Mouse (Mus musculus): ENCODE measurements at regions not wholly inside any gene's neighbourhood (a gene's known extent, or its start where the extent isn't known, plus 50 kb on each side); places are given as distances from the start of the nearest gene placed in this dataset.

- TF ChIP-seq EP300 (IDR thresholded peaks at IDR 0.05; ENCODE audit: low read depth in 1 of 2, low read length in 2 of 2), result no peak
- TF ChIP-seq JUND (IDR thresholded peaks at IDR 0.05; ENCODE audit: low read depth, low read length), result no peak
- no peak for TF ChIP-seq HCFC1 (IDR thresholded peaks at IDR 0.05; ENCODE audit: low read depth, low read length)
Measured at GRCm38 (mm10) chr1:186458099-186458637, 247.6 kb downstream of the Tgfb2 start.

All from MEL (cell line).